Mouse (Mus musculus): Measurements from ENCODE around the gene Zfp830.

- TF ChIP-seq CTCF (IDR thresholded peaks at IDR 0.05; ENCODE audit: low read depth): no peak
- TF ChIP-seq EP300 (IDR thresholded peaks at IDR 0.05; ENCODE audit: low read depth): no peak
These were observed 16.0 kb downstream of the Zfp830 start for GRCm38 (mm10) chr11:82780134-82780533.
